Mouse (Mus musculus) thymus, adult 2 months (tissue): ENCODE measurements around the gene Pik3cb. TPM values are rescaled to one million over a fixed set of nuclear protein-coding genes. Genes with fewer than 3 reads are reported as not detected.

Experiments
- DNase-seq: peaks from one replicate; pipeline ENCODE4 v3.0.0; 2021
- H3K27ac ChIP-seq: fragments of 200-500 bp; 2 replicates; pipeline ENCODE4 v1.5.1; 2012; ENCODE audit warnings: low read length, control low read depth; ENCODE audit not compliant: control insufficient read depth, insufficient read depth
- H3K27me3 ChIP-seq: fragments of 200-500 bp; 2 replicates; pipeline ENCODE4 v1.6.1; 2012; ENCODE audit warnings: mild to moderate bottlenecking, low read length, moderate library complexity, mixed read lengths; ENCODE audit not compliant: control insufficient read depth, insufficient read depth
- H3K36me3 ChIP-seq: fragments of 200-500 bp; 2 replicates; pipeline ENCODE4 v1.6.1; 2012; ENCODE audit warnings: mild to moderate bottlenecking, low read length, moderate library complexity; ENCODE audit not compliant: control insufficient read depth, insufficient read depth
- H3K4me1 ChIP-seq: fragments of 200-500 bp; replicated peaks from 2 replicates; pipeline ENCODE4 v1.6.1; 2012; ENCODE audit warnings: low read length; ENCODE audit not compliant: control insufficient read depth, insufficient read depth
- H3K4me3 ChIP-seq: fragments of 200-500 bp; 2 replicates; pipeline ENCODE4 v1.5.1; 2012; ENCODE audit warnings: mild to moderate bottlenecking, low read length, control low read depth, moderate library complexity; ENCODE audit not compliant: control insufficient read depth, insufficient read depth
- CTCF ChIP-seq: fragments of 200-500 bp; IDR thresholded peaks from 2 replicates; pipeline ENCODE4 v1.5.1; 2012; ENCODE audit warnings: mild to moderate bottlenecking, control low read depth, low read length, moderate library complexity, borderline replicate concordance; ENCODE audit not compliant: control insufficient read depth, poor library complexity, insufficient read depth; ENCODE audit errors: extremely low read depth
- POLR2A ChIP-seq: fragments of 200-500 bp; IDR thresholded peaks from 2 replicates; pipeline ENCODE4 v1.6.1; 2012; ENCODE audit warnings: mild to moderate bottlenecking, low read length, control low read depth, moderate library complexity; ENCODE audit not compliant: control insufficient read depth, poor library complexity, insufficient read depth; ENCODE audit errors: extremely low read depth
- WGBS: fragments of 180-500 bp; shearing (Covaris S2); methylation state at CpG from one replicate; pipeline ENCODE4 v1.1.7; 2018; 5-methylcytosine and 5-hydroxymethylcytosine counted together
- polyA plus RNA-seq: library from polyadenylated mRNA; depleted of rRNA; stranded (reverse); fragments of >200 nt; gene quantifications from 2 replicates; pipeline ENCODE4 v1.2.3, GENCODE M21; 2012

The Pik3cb gene
- polyA plus RNA-seq, 1 experiment: 2.9 TPM

DNA sequence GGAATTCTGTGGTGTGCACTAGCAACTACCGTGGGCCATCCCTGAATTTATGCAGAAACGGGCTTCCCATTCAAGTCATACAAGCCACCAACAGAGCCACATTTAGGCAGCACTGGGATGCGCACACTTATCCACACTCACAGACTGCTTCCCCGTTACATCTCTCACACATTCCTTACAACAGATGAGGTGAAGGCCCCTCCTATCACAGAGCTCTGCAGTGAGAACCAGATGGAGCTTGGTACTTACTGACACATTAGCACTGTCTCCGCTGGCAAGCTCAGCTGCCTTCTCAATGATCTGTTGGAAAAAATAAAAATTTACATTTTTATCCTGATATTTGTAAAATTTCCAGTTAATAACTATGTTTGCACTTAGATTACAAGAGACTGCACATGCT, 75.1 kb downstream of the Pik3cb start:
- no peak for TF ChIP-seq CTCF
- TF ChIP-seq POLR2A: no peak
- WGBS: 96% methylated on average over 5 of the region's 5 CpGs
- no peaks in the 10 kb centered on the region for H3K4me1 ChIP-seq
- no peaks in the 10 kb centered on the region for H3K36me3 ChIP-seq
- no peak overlapping the region for H3K4me3 ChIP-seq
- H3K27ac ChIP-seq: no peak overlapping the region
- DNase-seq: no peak
- no peaks in the 10 kb centered on the region for H3K27me3 ChIP-seq

- no peaks in the 10 kb centered on the region for H3K4me1 ChIP-seq
- no peak overlapping the region for H3K4me3 ChIP-seq
- no peak for TF ChIP-seq CTCF
- TF ChIP-seq POLR2A: no peak
- H3K27ac ChIP-seq: no peak overlapping the region
- H3K36me3 ChIP-seq: no peaks in the 10 kb centered on the region
- WGBS: 58% methylated on average over 2 of the region's 2 CpGs
- no peak for DNase-seq
- H3K27me3 ChIP-seq: no peaks in the 10 kb centered on the region
Observed at GRCm38 (mm10) chr9:99064216-99064615, 76.2 kb downstream of the Pik3cb start.

GRCm38 (mm10) chr9:99062544-99062943, 77.9 kb downstream of the Pik3cb start:
- Histone ChIP-seq H3K27ac (no peak overlapping the region), H3K4me1 (no peaks in the 10 kb centered on the region), H3K36me3 (no peaks in the 10 kb centered on the region), H3K4me3 (no peak overlapping the region), H3K27me3 (no peaks in the 10 kb centered on the region)
- 48% methylated on average over 7 of the region's 7 CpGs for WGBS
- DNase-seq: peak; percentile 69
- peak; percentile 83; the same call in 1 of the 2 replicates for TF ChIP-seq CTCF
- TF ChIP-seq POLR2A: no peak

DNA sequence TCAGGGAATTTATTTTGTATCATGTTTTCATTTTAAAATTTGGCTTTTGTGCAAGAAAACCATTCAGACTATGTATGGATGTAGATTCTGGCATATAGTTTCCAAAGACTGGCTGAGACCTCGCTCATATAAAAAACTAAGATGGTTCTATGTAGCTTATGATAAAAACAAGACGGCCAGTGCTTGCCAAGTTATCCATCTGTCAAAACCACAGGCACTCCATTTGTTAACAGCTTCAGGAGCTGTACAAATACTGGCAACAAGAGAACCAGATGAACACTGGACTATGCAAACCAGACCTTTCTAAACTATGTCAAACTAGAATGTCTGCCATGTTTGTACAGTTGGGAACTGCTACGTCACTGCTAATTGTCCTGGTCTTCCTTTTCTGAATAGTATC, 82.7 kb downstream of the Pik3cb start:
- no peak for TF ChIP-seq POLR2A
- TF ChIP-seq CTCF: no peak
- no peak overlapping the region for H3K4me3 ChIP-seq
- H3K4me1 ChIP-seq: no peaks in the 10 kb centered on the region
- no peaks in the 10 kb centered on the region for H3K27me3 ChIP-seq
- 99% methylated on average over 3 of the region's 3 CpGs for WGBS
- no peak overlapping the region for H3K27ac ChIP-seq
- H3K36me3 ChIP-seq: no peaks in the 10 kb centered on the region
- no peak for DNase-seq

DNA sequence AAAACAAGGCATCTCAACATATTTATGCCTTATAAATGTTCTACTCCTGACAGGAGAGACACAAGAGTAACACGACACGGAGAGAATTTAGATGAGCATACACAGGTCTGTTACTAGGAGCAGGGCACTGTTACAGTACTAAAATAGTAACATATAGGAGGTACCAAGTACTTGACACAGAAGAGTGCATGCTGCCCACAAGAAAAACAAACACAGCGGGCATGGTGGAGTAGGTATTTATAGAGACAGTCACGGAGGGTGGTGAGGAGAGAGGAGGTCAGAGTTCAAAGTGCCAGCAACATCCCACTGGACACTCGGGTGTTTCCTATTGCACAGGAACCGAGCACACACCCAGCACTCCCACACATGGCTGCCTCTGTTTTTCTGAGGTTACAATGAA, 90.7 kb downstream of the Pik3cb start:
- no peak for TF ChIP-seq POLR2A
- no peak for TF ChIP-seq CTCF
- DNase-seq: no peak
- Histone ChIP-seq H3K27me3 (no peaks in the 10 kb centered on the region), H3K36me3 (no peaks in the 10 kb centered on the region), H3K27ac (no peak overlapping the region), H3K4me3 (no peak overlapping the region), H3K4me1 (no peaks in the 10 kb centered on the region)
- WGBS: 93% methylated on average over 6 of the region's 6 CpGs

DNA sequence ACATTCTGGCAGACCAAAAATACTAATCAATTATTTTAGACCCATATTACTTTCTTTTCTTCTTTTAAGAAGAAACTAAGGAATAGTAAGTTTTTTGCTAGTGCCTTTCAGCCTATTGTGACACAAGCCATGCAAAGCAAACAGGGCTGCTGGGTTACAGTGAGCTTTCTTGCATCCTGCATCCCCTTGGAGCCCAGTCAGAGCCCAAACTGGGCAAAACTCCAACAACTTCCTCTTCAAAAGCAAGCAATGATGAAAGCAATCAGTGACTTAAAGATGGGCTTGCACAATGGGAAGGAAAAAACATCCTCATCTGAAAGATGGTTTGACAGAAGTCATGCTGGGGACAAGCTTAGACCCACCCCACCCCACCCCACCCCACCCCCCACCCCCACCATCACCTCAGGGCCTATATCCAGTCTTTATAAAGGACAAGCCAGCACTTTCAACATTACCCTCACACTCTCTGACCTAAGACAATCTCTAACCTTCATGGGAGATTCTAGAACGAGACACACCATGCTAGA, 91.6 kb downstream of the Pik3cb start:
- DNase-seq: no peak
- H3K4me3 ChIP-seq: no peak overlapping the region
- H3K36me3 ChIP-seq: no peaks in the 10 kb centered on the region
- TF ChIP-seq CTCF (no peak), POLR2A (no peak)
- H3K4me1 ChIP-seq: no peaks in the 10 kb centered on the region
- 88% methylated on average over 1 of the region's 1 CpGs for WGBS
- no peak overlapping the region for H3K27ac ChIP-seq
- H3K27me3 ChIP-seq: no peaks in the 10 kb centered on the region

DNA sequence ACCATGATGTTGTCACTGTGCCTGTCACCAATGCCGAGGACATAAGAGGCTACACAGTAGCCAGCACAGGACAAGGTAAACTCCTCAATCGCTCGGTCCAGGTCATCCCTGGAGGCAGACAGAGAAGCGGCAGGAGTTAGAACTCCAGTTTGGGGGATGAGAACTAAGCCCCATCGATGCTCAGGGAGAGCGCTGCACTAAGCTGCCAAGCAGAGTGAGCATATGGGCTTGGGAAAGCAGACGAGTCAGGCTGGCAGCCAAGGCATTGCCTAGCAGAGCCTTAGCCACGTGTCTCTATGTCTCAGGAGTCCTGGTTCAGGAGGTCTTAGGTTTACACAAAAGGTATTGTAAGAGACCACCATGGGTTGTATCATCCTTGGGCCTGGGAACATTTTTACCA, 95.7 kb downstream of the Pik3cb start:
- no peaks in the 10 kb centered on the region for H3K36me3 ChIP-seq
- no peaks in the 10 kb centered on the region for H3K4me1 ChIP-seq
- WGBS: 94% methylated on average over 8 of the region's 8 CpGs
- no peak overlapping the region for H3K27ac ChIP-seq
- H3K27me3 ChIP-seq: no peaks in the 10 kb centered on the region
- H3K4me3 ChIP-seq: no peak overlapping the region
- no peak for DNase-seq
- no peak for TF ChIP-seq CTCF
- no peak for TF ChIP-seq POLR2A
